Mouse (Mus musculus) stomach, postnatal 0 days (tissue): ENCODE results near the gene Acer2.

Source experiments
- CTCF ChIP-seq: IDR thresholded peaks from 2 replicates; pipeline ENCODE4 v1.5.1; 2016; ENCODE audit warnings: antibody characterized with exemption, low read depth, mild to moderate bottlenecking, moderate library complexity
- EP300 ChIP-seq: optimal IDR thresholded peaks from 2 replicates; pipeline ENCODE3; 2016; ENCODE audit warnings: antibody characterized with exemption

DNA sequence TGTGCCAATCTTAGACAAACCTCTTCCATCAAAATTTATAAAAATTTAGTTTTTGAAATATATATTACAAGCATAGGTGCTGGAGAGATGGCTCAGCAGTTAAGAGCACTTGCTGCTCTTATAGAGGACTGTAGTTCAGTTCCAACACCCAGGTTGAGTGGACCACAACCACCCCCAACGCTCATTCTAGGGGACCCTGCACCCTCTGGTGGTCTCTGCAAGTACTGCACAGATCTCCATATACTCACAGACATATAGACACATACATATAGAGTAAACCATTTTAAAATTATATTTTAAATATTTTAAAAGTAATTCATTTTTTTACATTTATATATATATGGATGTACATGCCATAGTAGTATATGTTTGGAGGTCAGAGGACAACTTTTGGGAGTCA lies 41.9 kb downstream of the Acer2 start:
- TF ChIP-seq EP300, result no peak
- TF ChIP-seq CTCF, result peak; percentile 45
